Mouse (Mus musculus) brain, embryonic 14.5 days (tissue): ENCODE results near the gene Ap1b1.

Experiments
- CTCF ChIP-seq: fragments of 200-500 bp; IDR thresholded peaks from 2 replicates; pipeline ENCODE4 v1.5.1; 2012; ENCODE audit warnings: inconsistent platforms, mild to moderate bottlenecking, moderate library complexity, borderline replicate concordance; ENCODE audit not compliant: insufficient read depth, insufficient read length; ENCODE audit errors: extremely low read depth
- POLR2A ChIP-seq: fragments of 200-500 bp; IDR thresholded peaks from 2 replicates; pipeline ENCODE4 v1.6.1; 2012; ENCODE audit warnings: mild to moderate bottlenecking, inconsistent platforms, borderline replicate concordance; ENCODE audit not compliant: poor library complexity, insufficient read depth, insufficient read length, severe bottlenecking; ENCODE audit errors: extremely low read depth

- TF ChIP-seq CTCF (no peak), POLR2A (no peak)
These were observed 19.1 kb upstream of the Ap1b1 start for GRCm38 (mm10) chr11:4967549-4967948.
